Mouse (Mus musculus) intestine, embryonic 15.5 days (tissue): ENCODE measurements at regions not wholly inside any gene's neighbourhood (a gene's known extent, or its start where the extent isn't known, plus 50 kb on each side); places are given as distances from the start of the nearest gene placed in this dataset.
A peak's percentile ranks its signal among the peaks of the same experiment; 100 is the strongest.

Experiments
- ATAC-seq: fragments of 200-750 bp; cut with Nextera tagmentation; 2 replicates; pipeline ENCODE4 v1.8.0; 2017; ENCODE audit warnings: moderate TSS enrichment, moderate library complexity
- H3K27ac ChIP-seq: fragments of 300-500 bp; sonication (generic); 2 replicates; pipeline ENCODE4 v1.5.1; 2015; ENCODE audit warnings: mild to moderate bottlenecking, inconsistent platforms
- H3K27me3 ChIP-seq: fragments of 300-500 bp; sonication (generic); replicated peaks from 2 replicates; pipeline ENCODE4 v1.6.1; 2015; ENCODE audit warnings: inconsistent platforms
- H3K36me3 ChIP-seq: fragments of 300-500 bp; sonication (generic); 2 replicates; pipeline ENCODE4 v1.6.1; 2015; ENCODE audit warnings: inconsistent platforms
- H3K4me1 ChIP-seq: fragments of 300-500 bp; sonication (generic); replicated peaks from 2 replicates; pipeline ENCODE4 v1.6.1; 2015; ENCODE audit warnings: inconsistent platforms
- H3K4me2 ChIP-seq: fragments of 300-500 bp; sonication (generic); replicated peaks from 2 replicates; pipeline ENCODE4 v1.6.1; 2015; ENCODE audit warnings: mild to moderate bottlenecking, inconsistent platforms
- H3K4me3 ChIP-seq: fragments of 300-500 bp; sonication (generic); replicated peaks from 2 replicates; pipeline ENCODE4 v1.5.1; 2015; ENCODE audit warnings: inconsistent platforms
- H3K9ac ChIP-seq: fragments of 300-500 bp; sonication (generic); 2 replicates; pipeline ENCODE4 v1.6.1; 2015; ENCODE audit warnings: inconsistent platforms
- H3K9me3 ChIP-seq: fragments of 300-500 bp; sonication (generic); 2 replicates; pipeline ENCODE4 v1.6.1; 2016; ENCODE audit warnings: inconsistent platforms
- WGBS: fragments of 180-500 bp; shearing (Covaris S2); methylation state at CpG from one replicate; pipeline ENCODE4 v1.1.7; 2015; 5-methylcytosine and 5-hydroxymethylcytosine counted together

GRCm38 (mm10) chr17:80786061-80786851 lies 58.0 kb upstream of the Map4k3 start:
- Histone ChIP-seq H3K27ac (peak overlapping the region; percentile 82), H3K36me3 (no peaks in the 10 kb centered on the region), H3K4me2 (no peak overlapping the region), H3K9me3 (no peaks in the 10 kb centered on the region), H3K9ac (no peak overlapping the region), H3K27me3 (no peaks in the 10 kb centered on the region), H3K4me1 (peaks cover 16% of the 10 kb centered on the region; the same call in 1 of the 2 replicates), H3K4me3 (no peak overlapping the region)
- WGBS: 39% methylated on average over 8 of the region's 8 CpGs
- ATAC-seq: no peak; the same call in 1 of the 2 replicates

GRCm38 (mm10) chr17:80785476-80785875 lies 57.2 kb upstream of the Map4k3 start:
- Histone ChIP-seq H3K9me3 (no peaks in the 10 kb centered on the region), H3K9ac (no peak overlapping the region), H3K27ac (peak overlapping the region; percentile 82; the same call in 1 of the 2 replicates), H3K4me1 (peaks cover 16% of the 10 kb centered on the region; the same call in 1 of the 2 replicates), H3K4me2 (no peak overlapping the region), H3K4me3 (no peak overlapping the region), H3K27me3 (no peaks in the 10 kb centered on the region), H3K36me3 (no peaks in the 10 kb centered on the region)
- WGBS: 81% methylated on average over 8 of the region's 8 CpGs
- ATAC-seq: no peak

- no peak overlapping the region for H3K9ac ChIP-seq
- H3K4me3 ChIP-seq: no peak overlapping the region
- H3K27ac ChIP-seq: no peak overlapping the region
- ATAC-seq: no peak
- H3K4me2 ChIP-seq: no peak overlapping the region
- peaks cover 16% of the 10 kb centered on the region; the same call in 1 of the 2 replicates for H3K4me1 ChIP-seq
- no peaks in the 10 kb centered on the region for H3K27me3 ChIP-seq
- H3K36me3 ChIP-seq: no peaks in the 10 kb centered on the region
- H3K9me3 ChIP-seq: no peaks in the 10 kb centered on the region
- WGBS: 28% methylated on average over 4 of the region's 4 CpGs
Measured at GRCm38 (mm10) chr17:80785049-80785448, 56.8 kb upstream of the Map4k3 start.

GRCm38 (mm10) chr17:80782233-80782632 lies 53.9 kb upstream of the Map4k3 start:
- WGBS: 33% methylated on average over 1 of the region's 1 CpGs
- Histone ChIP-seq H3K27ac (peak overlapping the region; percentile 22; the same call in 1 of the 2 replicates), H3K4me3 (no peak overlapping the region), H3K27me3 (no peaks in the 10 kb centered on the region), H3K4me2 (no peak overlapping the region), H3K36me3 (no peaks in the 10 kb centered on the region), H3K4me1 (peaks cover 15% of the 10 kb centered on the region; the same call in 1 of the 2 replicates), H3K9ac (no peak overlapping the region), H3K9me3 (no peaks in the 10 kb centered on the region)
- peak; percentile 63 for ATAC-seq

- Histone ChIP-seq H3K36me3 (no peaks in the 10 kb centered on the region), H3K4me3 (no peak overlapping the region), H3K9me3 (no peaks in the 10 kb centered on the region), H3K27ac (no peak overlapping the region), H3K4me1 (peaks cover 14% of the 10 kb centered on the region; the same call in 1 of the 2 replicates), H3K9ac (no peak overlapping the region), H3K27me3 (no peaks in the 10 kb centered on the region), H3K4me2 (no peak overlapping the region)
- no peak for ATAC-seq
- WGBS: 93% methylated on average over 12 of the region's 12 CpGs
Measured at GRCm38 (mm10) chr17:80781621-80782020, 53.3 kb upstream of the Map4k3 start.

- H3K4me2 ChIP-seq: no peak overlapping the region
- H3K9ac ChIP-seq: no peak overlapping the region
- no peaks in the 10 kb centered on the region for H3K36me3 ChIP-seq
- no peaks in the 10 kb centered on the region for H3K9me3 ChIP-seq
- ATAC-seq: no peak
- H3K27ac ChIP-seq: peak overlapping the region; percentile 23; the same call in 1 of the 2 replicates
- H3K27me3 ChIP-seq: no peaks in the 10 kb centered on the region
- 61% methylated on average over 7 of the region's 7 CpGs for WGBS
- no peak overlapping the region for H3K4me3 ChIP-seq
- peaks cover 7% of the 10 kb centered on the region; the same call in 1 of the 2 replicates for H3K4me1 ChIP-seq
Measured at GRCm38 (mm10) chr17:80780303-80780702, 52.0 kb upstream of the Map4k3 start.

GRCm38 (mm10) chr17:80779782-80780181 lies 51.5 kb upstream of the Map4k3 start:
- Histone ChIP-seq H3K4me1 (peaks cover 6% of the 10 kb centered on the region; the same call in 1 of the 2 replicates), H3K27me3 (no peaks in the 10 kb centered on the region), H3K36me3 (no peaks in the 10 kb centered on the region), H3K4me3 (no peak overlapping the region), H3K27ac (no peak overlapping the region), H3K4me2 (no peak overlapping the region), H3K9ac (no peak overlapping the region), H3K9me3 (no peaks in the 10 kb centered on the region)
- 45% methylated on average over 6 of the region's 6 CpGs for WGBS
- ATAC-seq: no peak
